Mouse (Mus musculus) liver, postnatal 0 days (tissue): ENCODE measurements around the gene Gna11.

Experiments used
- CTCF ChIP-seq: sonication (generic); IDR thresholded peaks from 2 replicates; pipeline ENCODE4 v1.5.1; 2016; ENCODE audit warnings: antibody characterized with exemption, low read depth
- EP300 ChIP-seq: IDR thresholded peaks from 2 replicates; pipeline ENCODE4 v1.6.1; 2016; ENCODE audit warnings: antibody characterized with exemption, low read depth, mild to moderate bottlenecking

DNA sequence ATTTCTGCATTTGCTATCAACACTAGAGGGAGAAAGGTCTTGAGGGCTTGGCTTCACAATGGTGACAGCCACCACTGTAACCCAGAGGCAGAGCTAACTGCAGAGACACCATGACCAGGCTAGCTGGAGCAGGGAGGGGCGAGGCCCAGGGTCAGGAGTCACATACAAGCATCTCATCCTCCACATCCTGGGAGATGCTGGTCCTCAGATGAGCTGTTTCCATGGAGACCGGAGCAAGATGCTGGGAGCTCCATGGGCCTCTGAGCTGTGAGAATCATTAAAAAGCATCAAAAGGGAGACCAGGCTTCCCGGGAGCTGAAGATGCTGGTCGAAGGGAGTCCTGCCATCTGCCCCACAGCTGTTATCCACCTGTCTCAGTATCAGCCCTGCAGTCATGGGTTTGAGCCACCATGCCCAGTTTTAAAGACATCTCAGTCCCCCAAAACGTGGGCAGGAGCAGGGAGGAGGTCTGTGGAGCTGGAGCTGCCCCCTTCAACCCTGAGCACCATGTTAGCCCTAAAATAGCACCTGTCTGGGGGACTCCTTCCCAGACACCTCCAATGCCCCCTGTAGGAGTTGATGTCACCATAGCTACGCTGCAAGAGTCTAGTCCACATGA lies 60.4 kb downstream of the Gna11 start:
- TF ChIP-seq CTCF = no peak
- TF ChIP-seq EP300 = no peak
